Mouse (Mus musculus) liver, embryonic 14.5 days (tissue): ENCODE results near the gene Nrip1. TPM values are rescaled to one million over a fixed set of nuclear protein-coding genes. Genes with fewer than 3 reads are reported as not detected.

Experiments
- ATAC-seq: fragments of 200-750 bp; cut with Nextera tagmentation; 2 replicates; pipeline ENCODE4 v1.8.0; 2017; ENCODE audit warnings: moderate number of reproducible peaks, mild to moderate bottlenecking, moderate library complexity; ENCODE audit not compliant: insufficient read depth
- DNase-seq, 3 experiments: peaks; one replicate each; pipeline ENCODE4 v3.0.0-alpha.2; 2012 to 2013; ENCODE audit warnings: low read depth in 3 of 3, low spot score in 3 of 3
- H3K27ac ChIP-seq: fragments of 300-500 bp; sonication (generic); 2 replicates; pipeline ENCODE4 v1.5.1; 2014; ENCODE audit warnings: moderate library complexity, mild to moderate bottlenecking, control low read depth, inconsistent platforms
- H3K27me3 ChIP-seq: fragments of 300-500 bp; sonication (generic); 2 replicates; pipeline ENCODE4 v1.6.1; 2014; ENCODE audit warnings: mild to moderate bottlenecking, low read length, moderate library complexity; ENCODE audit not compliant: control insufficient read depth, insufficient read depth
- H3K36me3 ChIP-seq: fragments of 300-500 bp; sonication (generic); replicated peaks from 2 replicates; pipeline ENCODE4 v1.6.1; 2014; ENCODE audit warnings: low read depth; ENCODE audit not compliant: control insufficient read depth, insufficient read depth
- H3K4me1 ChIP-seq, 2 experiments: fragments of 200-500 bp in 1 of 2; fragments of 300-500 bp in 1 of 2; sonication (generic) in 1 of 2; replicated peaks; 2 replicates each; pipeline ENCODE4 v1.6.1; 2012 to 2014; ENCODE audit warnings: antibody characterized with exemption in 1 of 2, inconsistent platforms in 1 of 2, low read length in 1 of 2; ENCODE audit not compliant: control insufficient read depth in 2 of 2, insufficient read depth in 2 of 2
- H3K4me2 ChIP-seq: fragments of 300-500 bp; sonication (generic); 2 replicates; pipeline ENCODE4 v1.6.1; 2014; ENCODE audit warnings: low read depth, mild to moderate bottlenecking, control low read depth, moderate library complexity
- H3K4me3 ChIP-seq, 2 experiments: fragments of 200-500 bp in 1 of 2; fragments of 300-500 bp in 1 of 2; sonication (generic) in 1 of 2; 2 replicates each; pipeline ENCODE4 v1.5.1; 2012 to 2014; ENCODE audit warnings: low read depth in 2 of 2, low read length in 2 of 2, mild to moderate bottlenecking in 2 of 2, control low read depth in 1 of 2, inconsistent platforms in 1 of 2, moderate library complexity in 1 of 2; ENCODE audit not compliant: insufficient read depth in 1 of 2
- H3K9ac ChIP-seq: fragments of 300-500 bp; sonication (generic); replicated peaks from 2 replicates; pipeline ENCODE4 v1.6.1; 2014; ENCODE audit warnings: mild to moderate bottlenecking, control low read depth, moderate library complexity
- H3K9me3 ChIP-seq: fragments of 300-500 bp; sonication (generic); 2 replicates; pipeline ENCODE4 v1.6.1; 2016; ENCODE audit warnings: low read length, mixed read lengths; ENCODE audit not compliant: control insufficient read depth
- CTCF ChIP-seq: IDR thresholded peaks from 2 replicates; pipeline ENCODE4 v1.5.1; 2016; ENCODE audit warnings: antibody characterized with exemption, low read depth, control low read depth
- EP300 ChIP-seq: IDR thresholded peaks from 2 replicates; pipeline ENCODE4 v1.6.1; 2016; ENCODE audit warnings: antibody characterized with exemption, low read depth
- WGBS: fragments of 180-500 bp; shearing (Covaris S2); extraction: QIAGEN DNeasy Blood & Tissue Kit; methylation state at CpG from one replicate; pipeline ENCODE4 v1.1.7; 2014; ENCODE audit not compliant: insufficient replicate concordance; 5-methylcytosine and 5-hydroxymethylcytosine counted together
- polyA plus RNA-seq, 2 experiments: library from polyadenylated mRNA; depleted of rRNA in 1 of 2; stranded (reverse) in 1 of 2; unstranded in 1 of 2; fragments of >200 nt; fragmentation: Nextera tagmentation in 1 of 2; extraction: Ambion mirVana in 1 of 2; gene quantifications; 2 replicates each; pipeline versions ENCODE4 v1.2.1 to v1.2.3; 2012 to 2014

Gene Nrip1
- polyA plus RNA-seq, 2 experiments: 3.5 to 11.7 TPM

- H3K9ac ChIP-seq: no peak overlapping the region
- DNase-seq (no peak), ATAC-seq (no peak)
- 76% methylated on average over 8 of the region's 8 CpGs for WGBS
- peaks cover 3 to 5% of the 10 kb centered on the region in 2 experiments; a peak in 3 of 4 replicates for H3K4me1 ChIP-seq
- H3K27me3 ChIP-seq: no peaks in the 10 kb centered on the region
- H3K36me3 ChIP-seq: no peaks in the 10 kb centered on the region
- H3K4me2 ChIP-seq: no peak overlapping the region
- H3K27ac ChIP-seq: no peak overlapping the region
- no peak overlapping the region for H3K4me3 ChIP-seq
- no peak for TF ChIP-seq CTCF
- no peak for TF ChIP-seq EP300
- no peaks in the 10 kb centered on the region for H3K9me3 ChIP-seq
Observed at GRCm38 (mm10) chr16:76376661-76377060, 3.0 kb upstream of the Nrip1 start.

- ATAC-seq (peak; percentile 80), DNase-seq (peak; percentile 70 to 72 (median 71))
- Histone ChIP-seq H3K27me3 (no peaks in the 10 kb centered on the region), H3K9ac (peak overlapping the region; percentile 95), H3K9me3 (no peaks in the 10 kb centered on the region), H3K4me1 (peaks cover 21 to 23% of the 10 kb centered on the region in 2 experiments), H3K4me3 (peak overlapping the region; percentile 91 to 93), H3K36me3 (no peaks in the 10 kb centered on the region), H3K27ac (peak overlapping the region; percentile 86), H3K4me2 (peak overlapping the region; percentile 98)
- WGBS: under 1% methylated on average over 69 of the region's 70 CpGs
- peak; percentile 70 for TF ChIP-seq CTCF
- no peak for TF ChIP-seq EP300
Observed at GRCm38 (mm10) chr16:76372941-76373561, 576 bp downstream of the Nrip1 start.

GRCm38 (mm10) chr16:76372045-76372940, 1.3 kb downstream of the Nrip1 start:
- DNase-seq (peak in 1 of 3 experiments; percentile 37), ATAC-seq (peak; percentile 68)
- Histone ChIP-seq H3K9me3 (no peaks in the 10 kb centered on the region), H3K4me2 (peak overlapping the region; percentile 98), H3K27ac (peak overlapping the region; percentile 86), H3K9ac (peak overlapping the region; percentile 95), H3K4me1 (peaks cover 22 to 26% of the 10 kb centered on the region in 2 experiments), H3K27me3 (no peaks in the 10 kb centered on the region), H3K4me3 (peak overlapping the region; percentile 91 to 93), H3K36me3 (peaks cover 2% of the 10 kb centered on the region)
- TF ChIP-seq CTCF (peak; percentile 62), EP300 (no peak)
- WGBS: under 1% methylated on average over 87 of the region's 102 CpGs

GRCm38 (mm10) chr16:76371614-76371917, 2.1 kb downstream of the Nrip1 start:
- H3K27me3 ChIP-seq: no peaks in the 10 kb centered on the region
- peak overlapping the region; percentile 95 for H3K9ac ChIP-seq
- peak overlapping the region; percentile 86 for H3K27ac ChIP-seq

More at GRCm38 (mm10) chr16:76371614-76371917, 2.1 kb downstream of the Nrip1 start:
- peaks cover 5% of the 10 kb centered on the region for H3K36me3 ChIP-seq
- peak overlapping the region; percentile 91 to 93 for H3K4me3 ChIP-seq
- TF ChIP-seq CTCF (no peak), EP300 (no peak)
- DNase-seq (peak in 1 of 3 experiments; percentile 17), ATAC-seq (no peak)
- peaks cover 26 to 28% of the 10 kb centered on the region in 2 experiments for H3K4me1 ChIP-seq
- H3K9me3 ChIP-seq: no peaks in the 10 kb centered on the region
- peak overlapping the region; percentile 98 for H3K4me2 ChIP-seq
- under 1% methylated on average over 7 of the region's 7 CpGs for WGBS
